Mouse (Mus musculus): ENCODE results near the gene Ftsj1. TPM values are rescaled to one million over a fixed set of nuclear protein-coding genes. Genes with fewer than 3 reads are reported as not detected.
A peak's percentile ranks its signal among the peaks of the same experiment; 100 is the strongest.

Gene Ftsj1
- polyA plus RNA-seq, 1 experiment: 16.1 TPM

DNA sequence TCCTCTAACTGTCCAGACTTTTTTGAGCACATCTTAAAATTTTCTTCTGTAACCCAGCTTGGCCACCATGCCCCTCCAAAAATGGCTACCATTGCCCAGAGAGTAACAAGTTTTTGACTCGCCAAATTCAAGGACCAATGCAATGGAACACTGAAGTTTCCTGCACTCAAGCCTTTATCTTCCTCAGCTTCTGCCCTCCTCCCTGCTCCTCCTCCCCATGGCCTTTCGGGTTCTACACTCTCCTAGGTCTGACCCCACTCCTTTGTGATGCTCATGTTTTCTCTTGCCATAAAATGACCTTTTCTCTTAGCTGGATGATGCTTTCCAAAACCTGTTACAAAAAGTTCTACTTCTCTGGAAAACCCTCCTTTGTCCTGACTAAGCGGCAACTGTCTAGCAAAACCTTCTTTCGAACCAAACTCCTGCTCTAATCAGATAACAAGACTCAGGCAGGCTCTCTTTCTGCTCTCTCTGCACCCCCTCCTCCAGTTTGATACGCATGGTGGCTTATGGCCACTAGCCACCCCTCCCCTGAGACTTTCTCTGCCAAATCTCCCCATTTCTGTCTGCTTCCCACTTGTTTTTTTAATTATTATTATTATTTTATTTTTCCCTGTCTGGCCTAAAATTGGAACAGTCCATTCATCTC, 11.1 kb upstream of the Ftsj1 start:
- Histone ChIP-seq H3K4me3 (ENCODE audit: low read depth, low read length) (no peak overlapping the region), H3K27me3 (ENCODE audit: control insufficient read depth, insufficient read depth, low read length) (no peaks in the 10 kb centered on the region), H3K36me3 (ENCODE audit: control insufficient read depth, insufficient read depth, low read length) (no peaks in the 10 kb centered on the region), H3K27ac (ENCODE audit: insufficient read depth, low read depth, low read length) (no peak overlapping the region), H3K4me1 (ENCODE audit: control insufficient read depth, insufficient read depth, insufficient read length, low read length) (no peaks in the 10 kb centered on the region)
- 80% methylated on average over 5 of the region's 5 CpGs for WGBS
- TF ChIP-seq CTCF (IDR thresholded peaks at IDR 0.05; ENCODE audit: extremely low read depth, insufficient read length, insufficient replicate concordance, low read depth, low read length): no peak

DNA sequence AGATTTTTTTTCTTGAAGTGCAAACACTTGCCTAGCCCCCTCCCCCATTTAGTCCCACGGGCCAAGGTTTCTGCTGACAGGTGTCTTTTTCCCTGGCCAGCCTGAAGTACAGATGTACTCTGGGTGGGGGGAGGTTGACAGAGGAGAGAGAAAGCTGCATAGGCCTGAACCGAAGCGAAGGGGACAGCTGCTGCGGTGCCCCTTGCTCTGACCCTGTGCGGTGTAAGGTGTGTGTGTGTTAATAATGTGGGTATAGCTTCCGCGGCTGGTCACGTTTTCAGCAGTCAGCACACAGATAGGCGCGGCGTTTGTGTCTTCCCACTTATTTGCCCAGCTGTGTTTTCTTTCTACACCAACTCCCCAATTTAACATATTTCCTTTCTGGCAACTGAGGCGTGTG, 7.3 kb upstream of the Ftsj1 start:
- Histone ChIP-seq H3K27me3 (ENCODE audit: control insufficient read depth, insufficient read depth, low read length) (no peaks in the 10 kb centered on the region), H3K4me3 (ENCODE audit: low read depth, low read length) (no peak overlapping the region), H3K27ac (ENCODE audit: insufficient read depth, low read depth, low read length) (no peak overlapping the region), H3K36me3 (ENCODE audit: control insufficient read depth, insufficient read depth, low read length) (no peaks in the 10 kb centered on the region), H3K4me1 (ENCODE audit: control insufficient read depth, insufficient read depth, insufficient read length, low read length) (no peaks in the 10 kb centered on the region)
- TF ChIP-seq POLR2A (IDR thresholded peaks at IDR 0.05; ENCODE audit: low read depth, low read length) (no peak), CTCF (IDR thresholded peaks at IDR 0.05; ENCODE audit: extremely low read depth, insufficient read length, insufficient replicate concordance, low read depth, low read length) (no peak)
- WGBS: 51% methylated on average over 12 of the region's 12 CpGs

DNA sequence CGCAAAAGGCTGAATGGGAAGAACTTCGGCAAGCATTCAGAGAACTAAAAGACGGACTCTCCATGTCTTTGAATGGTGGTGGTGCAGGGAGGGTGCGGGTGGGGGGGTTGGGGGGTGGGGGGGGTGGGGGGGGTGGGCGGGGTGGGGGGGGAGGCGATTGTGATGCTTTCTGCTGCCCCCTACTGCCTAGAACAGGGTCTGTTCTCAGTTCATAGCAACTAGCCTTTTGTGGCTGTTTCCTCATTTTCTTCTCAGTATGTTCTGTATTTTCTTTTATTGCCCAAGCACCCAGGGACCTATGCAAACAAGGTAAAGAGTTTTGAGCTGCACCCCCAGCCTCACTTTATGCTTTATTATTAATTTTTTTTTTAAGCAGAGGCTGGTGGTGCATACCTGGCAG, 3.6 kb upstream of the Ftsj1 start:
- 37% methylated on average over 4 of the region's 6 CpGs for WGBS
- TF ChIP-seq CTCF (IDR thresholded peaks at IDR 0.05; ENCODE audit: extremely low read depth, insufficient read length, insufficient replicate concordance, low read depth, low read length) (no peak), POLR2A (IDR thresholded peaks at IDR 0.05; ENCODE audit: low read depth, low read length) (no peak)
- H3K27ac ChIP-seq (ENCODE audit: insufficient read depth, low read depth, low read length): no peak overlapping the region
- 0 out of 2 replicates have a peak, but pooled peaks cover 2% of the 10 kb centered on the region for H3K4me1 ChIP-seq (ENCODE audit: control insufficient read depth, insufficient read depth, insufficient read length, low read length)
- no peaks in the 10 kb centered on the region for H3K27me3 ChIP-seq (ENCODE audit: control insufficient read depth, insufficient read depth, low read length)
- no peak overlapping the region for H3K4me3 ChIP-seq (ENCODE audit: low read depth, low read length)
- H3K36me3 ChIP-seq (ENCODE audit: control insufficient read depth, insufficient read depth, low read length): no peaks in the 10 kb centered on the region

DNA sequence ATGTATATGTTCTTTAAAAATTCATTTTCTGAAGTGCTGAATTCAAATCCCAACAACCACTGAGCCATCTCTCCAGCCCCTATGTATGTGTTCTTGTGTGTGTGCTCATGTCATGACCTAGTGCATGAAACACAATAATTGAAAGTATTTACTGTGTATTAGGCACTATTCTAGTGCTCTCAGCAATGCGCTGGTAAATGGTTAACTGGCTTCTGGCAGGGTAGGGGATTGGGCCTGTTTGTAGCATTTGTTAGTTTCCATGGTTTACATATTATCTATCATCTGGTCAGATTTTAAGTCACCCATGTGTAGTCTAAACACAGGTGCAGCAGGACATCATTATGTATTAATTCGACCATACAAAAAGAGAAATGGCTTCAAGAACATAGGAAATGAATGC, 1.5 kb upstream of the Ftsj1 start:
- Histone ChIP-seq H3K4me1 (ENCODE audit: control insufficient read depth, insufficient read depth, insufficient read length, low read length) (0 out of 2 replicates have a peak, but pooled peaks cover 2% of the 10 kb centered on the region), H3K4me3 (ENCODE audit: low read depth, low read length) (no peak overlapping the region), H3K27ac (ENCODE audit: insufficient read depth, low read depth, low read length) (no peak overlapping the region), H3K27me3 (ENCODE audit: control insufficient read depth, insufficient read depth, low read length) (no peaks in the 10 kb centered on the region), H3K36me3 (ENCODE audit: control insufficient read depth, insufficient read depth, low read length) (no peaks in the 10 kb centered on the region)
- 77% methylated on average over 2 of the region's 2 CpGs for WGBS
- no peak for TF ChIP-seq POLR2A (IDR thresholded peaks at IDR 0.05; ENCODE audit: low read depth, low read length)
- no peak for TF ChIP-seq CTCF (IDR thresholded peaks at IDR 0.05; ENCODE audit: extremely low read depth, insufficient read length, insufficient replicate concordance, low read depth, low read length)

DNA sequence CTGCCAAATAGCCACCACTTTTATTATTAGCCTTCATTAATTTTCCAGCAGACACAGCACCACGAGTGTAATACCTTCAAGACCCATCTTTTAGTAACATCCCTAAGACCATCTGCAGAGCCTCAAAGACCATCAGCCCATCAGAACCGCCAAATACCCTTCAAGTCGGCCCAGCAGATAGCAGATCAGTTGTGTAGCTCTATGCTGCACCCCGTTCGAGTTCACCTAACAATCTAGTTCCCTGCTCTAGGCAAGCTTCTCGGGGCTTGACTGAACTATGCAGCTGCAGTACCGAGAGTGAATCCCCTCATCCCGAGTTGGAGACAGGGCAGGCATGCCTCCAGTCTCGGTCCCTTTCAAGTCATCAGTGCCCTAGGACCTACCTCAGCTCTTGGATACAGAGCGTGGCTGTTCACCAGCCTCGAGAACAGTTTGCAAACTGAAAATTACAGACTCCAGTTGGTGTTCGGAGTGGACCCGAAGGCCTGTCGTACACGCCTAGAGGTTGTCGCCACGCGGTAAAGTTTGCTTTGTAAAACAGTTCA, 345 bp downstream of the Ftsj1 start:
- TF ChIP-seq CTCF (IDR thresholded peaks at IDR 0.05; ENCODE audit: extremely low read depth, insufficient read length, insufficient replicate concordance, low read depth, low read length) (no peak), POLR2A (IDR thresholded peaks at IDR 0.05; ENCODE audit: low read depth, low read length) (no peak)
- Histone ChIP-seq H3K4me3 (ENCODE audit: low read depth, low read length) (peak overlapping the region; percentile 82), H3K27ac (ENCODE audit: insufficient read depth, low read depth, low read length) (no peak overlapping the region), H3K27me3 (ENCODE audit: control insufficient read depth, insufficient read depth, low read length) (no peaks in the 10 kb centered on the region), H3K4me1 (ENCODE audit: control insufficient read depth, insufficient read depth, insufficient read length, low read length) (0 out of 2 replicates have a peak, but pooled peaks cover 2% of the 10 kb centered on the region), H3K36me3 (ENCODE audit: control insufficient read depth, insufficient read depth, low read length) (no peaks in the 10 kb centered on the region; the same call in 1 of the 2 replicates)
- WGBS: 13% methylated on average over 18 of the region's 18 CpGs

GRCm38 (mm10) chrX:8248542-8249120, 3.6 kb downstream of the Ftsj1 start:
- Histone ChIP-seq H3K27me3 (ENCODE audit: control insufficient read depth, insufficient read depth, low read length) (no peaks in the 10 kb centered on the region), H3K4me1 (ENCODE audit: control insufficient read depth, insufficient read depth, insufficient read length, low read length) (0 out of 2 replicates have a peak, but pooled peaks cover 2% of the 10 kb centered on the region), H3K36me3 (ENCODE audit: control insufficient read depth, insufficient read depth, low read length) (peaks cover 3% of the 10 kb centered on the region), H3K27ac (ENCODE audit: insufficient read depth, low read depth, low read length) (no peak overlapping the region), H3K4me3 (ENCODE audit: low read depth, low read length) (no peak overlapping the region)
- no peak for TF ChIP-seq POLR2A (IDR thresholded peaks at IDR 0.05; ENCODE audit: low read depth, low read length)
- WGBS: 87% methylated on average over 8 of the region's 8 CpGs

DNA sequence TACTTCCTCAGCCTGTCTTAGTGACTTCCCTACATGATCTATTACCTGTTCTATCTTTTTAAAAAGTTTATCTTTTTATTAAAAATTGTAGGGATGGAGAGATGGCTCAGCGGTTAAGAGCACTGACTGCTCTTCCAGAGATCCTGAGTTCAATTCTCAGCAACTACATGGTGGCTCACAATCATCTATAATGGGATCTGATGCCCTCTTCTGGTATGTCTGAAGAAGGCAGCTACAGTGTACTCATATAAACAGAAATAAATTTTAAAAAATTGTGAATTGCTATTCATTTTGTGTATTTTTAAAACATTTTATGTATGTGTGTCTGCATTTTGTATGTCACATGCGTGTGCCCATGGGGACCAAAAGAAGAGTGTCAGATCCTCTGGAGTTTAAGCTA, 4.5 kb downstream of the Ftsj1 start:
- H3K36me3 ChIP-seq (ENCODE audit: control insufficient read depth, insufficient read depth, low read length): peaks cover 7% of the 10 kb centered on the region
- H3K27me3 ChIP-seq (ENCODE audit: control insufficient read depth, insufficient read depth, low read length): no peaks in the 10 kb centered on the region
- TF ChIP-seq CTCF (IDR thresholded peaks at IDR 0.05; ENCODE audit: extremely low read depth, insufficient read length, insufficient replicate concordance, low read depth, low read length) (no peak), POLR2A (IDR thresholded peaks at IDR 0.05; ENCODE audit: low read depth, low read length) (no peak)
- no peak overlapping the region for H3K4me3 ChIP-seq (ENCODE audit: low read depth, low read length)
- 0 out of 2 replicates have a peak, but pooled peaks cover 2% of the 10 kb centered on the region for H3K4me1 ChIP-seq (ENCODE audit: control insufficient read depth, insufficient read depth, insufficient read length, low read length)
- WGBS: 79% methylated on average over 2 of the region's 2 CpGs
- H3K27ac ChIP-seq (ENCODE audit: insufficient read depth, low read depth, low read length): no peak overlapping the region

All from small intestine, adult 2 months (tissue).